Mouse (Mus musculus): Measurements from ENCODE around the gene Prmt9. TPM values are rescaled to one million over a fixed set of nuclear protein-coding genes. Genes with fewer than 3 reads are reported as not detected.

Prmt9 gene
- polyA plus RNA-seq, 1 experiment from 2014 or later: 18.5 TPM

- Histone ChIP-seq H3K27me3 (replicated peaks) (no peaks in the 10 kb centered on the region), H3K4me1 (0 out of 2 replicates have a peak, but pooled peaks cover 5% of the 10 kb centered on the region), H3K4me3 (replicated peaks) (peak within 1 kb of the TSS; percentile 70), H3K36me3 (no peaks in the 10 kb centered on the region), H3K9ac (peak within 1 kb of the TSS; percentile 27; the same call in 1 of the 2 replicates), H3K9me3 (no peaks in the 10 kb centered on the region), H3K4me2 (peak within 1 kb of the TSS; percentile 54), H3K27ac (0 out of 2 replicates have a peak within 1 kb of the TSS, but pooled peaks have one; percentile 41)
- WGBS: under 1% methylated on average over 36 of the region's 36 CpGs
- peak; percentile 94 for ATAC-seq (ENCODE audit: insufficient read depth, low FRiP score, low read depth)
Measured at GRCm38 (mm10) chr8:77610374-77610969, 61.3 kb downstream of the Prmt9 start, which contains the start of gene Tmem184c. Gene Tmem184c, minus strand, starts transcription at chr8:77610698.

- no peak overlapping the region for H3K4me3 ChIP-seq (replicated peaks)
- no peaks in the 10 kb centered on the region for H3K36me3 ChIP-seq
- 20% methylated on average over 2 of the region's 2 CpGs for WGBS
- H3K27ac ChIP-seq: no peak overlapping the region
- H3K27me3 ChIP-seq (replicated peaks): no peaks in the 10 kb centered on the region
- peak; percentile 65; the same call in 1 of the 2 replicates for ATAC-seq (ENCODE audit: insufficient read depth, low FRiP score, low read depth)
- peaks cover 3% of the 10 kb centered on the region; the same call in 1 of the 2 replicates for H3K4me1 ChIP-seq
- no peaks in the 10 kb centered on the region for H3K9me3 ChIP-seq
- H3K9ac ChIP-seq: no peak overlapping the region
- H3K4me2 ChIP-seq: no peak overlapping the region
Measured at GRCm38 (mm10) chr8:77617916-77618315, 68.7 kb downstream of the Prmt9 start.

GRCm38 (mm10) chr8:77623677-77624209, 74.5 kb downstream of the Prmt9 start:
- no peak overlapping the region for H3K9ac ChIP-seq
- no peak for ATAC-seq (ENCODE audit: insufficient read depth, low FRiP score, low read depth)
- H3K4me1 ChIP-seq: no peaks in the 10 kb centered on the region
- no peaks in the 10 kb centered on the region for H3K9me3 ChIP-seq
- no peak overlapping the region for H3K27ac ChIP-seq
- H3K4me3 ChIP-seq (replicated peaks): no peak overlapping the region
- WGBS: 88% methylated on average over 7 of the region's 7 CpGs
- no peaks in the 10 kb centered on the region for H3K36me3 ChIP-seq
- H3K27me3 ChIP-seq (replicated peaks): no peaks in the 10 kb centered on the region
- H3K4me2 ChIP-seq: no peak overlapping the region

GRCm38 (mm10) chr8:77629858-77630537, 80.8 kb downstream of the Prmt9 start:
- Histone ChIP-seq H3K27me3 (replicated peaks) (no peaks in the 10 kb centered on the region), H3K4me2 (no peak overlapping the region), H3K9me3 (no peaks in the 10 kb centered on the region), H3K4me3 (replicated peaks) (no peak overlapping the region), H3K9ac (no peak overlapping the region), H3K4me1 (no peaks in the 10 kb centered on the region; the same call in 1 of the 2 replicates), H3K36me3 (no peaks in the 10 kb centered on the region), H3K27ac (no peak overlapping the region)
- peak; percentile 35; the same call in 1 of the 2 replicates for ATAC-seq (ENCODE audit: insufficient read depth, low FRiP score, low read depth)
- 15% methylated on average over 15 of the region's 15 CpGs for WGBS

GRCm38 (mm10) chr8:77630691-77631090, 81.5 kb downstream of the Prmt9 start:
- no peaks in the 10 kb centered on the region; the same call in 1 of the 2 replicates for H3K4me1 ChIP-seq
- 0 out of 2 replicates have a peak overlapping the region, but pooled peaks have one; percentile 18 for H3K27ac ChIP-seq
- no peak overlapping the region for H3K4me3 ChIP-seq (replicated peaks)
- H3K36me3 ChIP-seq: no peaks in the 10 kb centered on the region
- no peaks in the 10 kb centered on the region for H3K9me3 ChIP-seq
- 34% methylated on average over 3 of the region's 3 CpGs for WGBS
- H3K9ac ChIP-seq: no peak overlapping the region
- no peak for ATAC-seq (ENCODE audit: insufficient read depth, low FRiP score, low read depth)
- no peak overlapping the region for H3K4me2 ChIP-seq
- H3K27me3 ChIP-seq (replicated peaks): no peaks in the 10 kb centered on the region

Other genes starting within 250 kb of the Prmt9 start
- gene Arhgap10, start 31.4 kb upstream of the Prmt9 start, polyA plus RNA-seq (2015; fragmentation: Nextera tagmentation; extraction: Ambion mirVana): 29.4 and 29.8 TPM in 2 replicates
- gene Tmem184c, start 61.3 kb downstream of the Prmt9 start, polyA plus RNA-seq (2015; fragmentation: Nextera tagmentation; extraction: Ambion mirVana): 24.9 and 27.5 TPM in 2 replicates
- gene Ednra, start 175.1 kb downstream of the Prmt9 start, polyA plus RNA-seq (2015; fragmentation: Nextera tagmentation; extraction: Ambion mirVana): 21.6 and 27.9 TPM in 2 replicates

Data from stomach, embryonic 15.5 days (tissue).